Comparison of ENCODE assay signal across 28 mouse cellular contexts in genomic region chr13:118779161-118779560, GRCm38 (mm10).
"Had no signal": no experiment of that assay in that cellular context is flagged by ENCODE, and none has a peak within 500 bp of the region (broad histone marks: within the 10 kb centered on the region; RNA-seq: fewer than 3 reads in every experiment).

No protein-coding gene starts in this region.

- H3K27me3 ChIP-seq: embryonic facial prominence, embryonic 12.5 days; embryonic facial prominence, embryonic 13.5 days; embryonic facial prominence, embryonic 15.5 days; forebrain, embryonic 12.5 days; forebrain, embryonic 13.5 days; forebrain, embryonic 15.5 days had no signal

- H3K36me3 ChIP-seq: embryonic facial prominence, embryonic 10.5 days; embryonic facial prominence, embryonic 12.5 days; embryonic facial prominence, embryonic 13.5 days; embryonic facial prominence, embryonic 15.5 days; forebrain, embryonic 10.5 days; forebrain, embryonic 12.5 days; forebrain, embryonic 15.5 days had no signal

- DNase-seq: cerebellum, adult 18-20 months; cerebellum, adult 2 months; cerebellum, adult 8-10 months; cerebellum, adult 9-10 months; cerebellum, adult 9-11 months; cerebellum, postnatal 10 days; cerebellum, postnatal 14 days; cerebellum, postnatal 25 days; cerebellum, postnatal 36 days; embryo, embryonic 11 days; forebrain, postnatal 0 days; gastrocnemius, adult 2 months; gastrocnemius, postnatal 10 days; gastrocnemius, postnatal 14 days; gastrocnemius, postnatal 25 days; gastrocnemius, postnatal 36 days; heart, adult 11 months had no signal

- H3K27ac ChIP-seq: embryonic facial prominence, embryonic 10.5 days; embryonic facial prominence, embryonic 12.5 days; embryonic facial prominence, embryonic 13.5 days; embryonic facial prominence, embryonic 15.5 days; forebrain, embryonic 10.5 days; forebrain, embryonic 12.5 days; forebrain, embryonic 13.5 days; forebrain, embryonic 15.5 days; gastrocnemius, adult 2 months had no signal

- H3K9ac ChIP-seq: embryonic facial prominence, embryonic 12.5 days; embryonic facial prominence, embryonic 13.5 days; embryonic facial prominence, embryonic 15.5 days; forebrain, embryonic 12.5 days; forebrain, embryonic 13.5 days; forebrain, embryonic 15.5 days; forebrain, postnatal 0 days had no signal

- ATAC-seq: forebrain, embryonic 13.5 days; forebrain, embryonic 14.5 days; forebrain, embryonic 15.5 days; forebrain, embryonic 16.5 days; forebrain, postnatal 0 days had no signal

- H3K4me2 ChIP-seq: embryonic facial prominence, embryonic 12.5 days; embryonic facial prominence, embryonic 13.5 days; embryonic facial prominence, embryonic 15.5 days; forebrain, embryonic 12.5 days; forebrain, embryonic 13.5 days; forebrain, embryonic 15.5 days had no signal

- H3K4me3 ChIP-seq: embryonic facial prominence, embryonic 10.5 days; embryonic facial prominence, embryonic 12.5 days; embryonic facial prominence, embryonic 13.5 days; embryonic facial prominence, embryonic 15.5 days; erythroblast, embryonic 14.5 days; forebrain, embryonic 10.5 days; forebrain, embryonic 12.5 days; forebrain, embryonic 13.5 days; forebrain, embryonic 15.5 days; gastrocnemius, adult 2 months had no signal

- H3K9me3 ChIP-seq: embryonic facial prominence, embryonic 10.5 days; embryonic facial prominence, embryonic 12.5 days; embryonic facial prominence, embryonic 13.5 days; embryonic facial prominence, embryonic 15.5 days; forebrain, embryonic 10.5 days; forebrain, embryonic 12.5 days; forebrain, embryonic 13.5 days; forebrain, embryonic 15.5 days had no signal

- H3K4me1 ChIP-seq: embryonic facial prominence, embryonic 12.5 days; embryonic facial prominence, embryonic 13.5 days; embryonic facial prominence, embryonic 15.5 days; forebrain, embryonic 10.5 days; forebrain, embryonic 12.5 days; forebrain, embryonic 13.5 days; forebrain, embryonic 15.5 days had no signal
